Mouse (Mus musculus) liver, embryonic 14.5 days (tissue): ENCODE measurements at regions not wholly inside any gene's neighbourhood (a gene's known extent, or its start where the extent isn't known, plus 50 kb on each side); places are given as distances from the start of the nearest gene placed in this dataset.

ENCODE experiments used
- ATAC-seq: fragments of 200-750 bp; cut with Nextera tagmentation; 2 replicates; pipeline ENCODE4 v1.8.0; 2017; ENCODE audit warnings: moderate number of reproducible peaks, mild to moderate bottlenecking, moderate library complexity; ENCODE audit not compliant: insufficient read depth
- DNase-seq, 3 experiments: peaks; one replicate each; pipeline ENCODE4 v3.0.0-alpha.2; 2012 to 2013; ENCODE audit warnings: low read depth in 3 of 3, low spot score in 3 of 3
- H3K27ac ChIP-seq: fragments of 300-500 bp; sonication (generic); 2 replicates; pipeline ENCODE4 v1.5.1; 2014; ENCODE audit warnings: moderate library complexity, mild to moderate bottlenecking, control low read depth, inconsistent platforms
- H3K27me3 ChIP-seq: fragments of 300-500 bp; sonication (generic); 2 replicates; pipeline ENCODE4 v1.6.1; 2014; ENCODE audit warnings: mild to moderate bottlenecking, low read length, moderate library complexity; ENCODE audit not compliant: control insufficient read depth, insufficient read depth
- H3K36me3 ChIP-seq: fragments of 300-500 bp; sonication (generic); replicated peaks from 2 replicates; pipeline ENCODE4 v1.6.1; 2014; ENCODE audit warnings: low read depth; ENCODE audit not compliant: control insufficient read depth, insufficient read depth
- H3K4me1 ChIP-seq, 2 experiments: fragments of 200-500 bp in 1 of 2; fragments of 300-500 bp in 1 of 2; sonication (generic) in 1 of 2; replicated peaks; 2 replicates each; pipeline ENCODE4 v1.6.1; 2012 to 2014; ENCODE audit warnings: antibody characterized with exemption in 1 of 2, inconsistent platforms in 1 of 2, low read length in 1 of 2; ENCODE audit not compliant: control insufficient read depth in 2 of 2, insufficient read depth in 2 of 2
- H3K4me2 ChIP-seq: fragments of 300-500 bp; sonication (generic); 2 replicates; pipeline ENCODE4 v1.6.1; 2014; ENCODE audit warnings: low read depth, mild to moderate bottlenecking, control low read depth, moderate library complexity
- H3K4me3 ChIP-seq, 2 experiments: fragments of 200-500 bp in 1 of 2; fragments of 300-500 bp in 1 of 2; sonication (generic) in 1 of 2; 2 replicates each; pipeline ENCODE4 v1.5.1; 2012 to 2014; ENCODE audit warnings: low read depth in 2 of 2, low read length in 2 of 2, mild to moderate bottlenecking in 2 of 2, control low read depth in 1 of 2, inconsistent platforms in 1 of 2, moderate library complexity in 1 of 2; ENCODE audit not compliant: insufficient read depth in 1 of 2
- H3K9ac ChIP-seq: fragments of 300-500 bp; sonication (generic); replicated peaks from 2 replicates; pipeline ENCODE4 v1.6.1; 2014; ENCODE audit warnings: mild to moderate bottlenecking, control low read depth, moderate library complexity
- H3K9me3 ChIP-seq: fragments of 300-500 bp; sonication (generic); 2 replicates; pipeline ENCODE4 v1.6.1; 2016; ENCODE audit warnings: low read length, mixed read lengths; ENCODE audit not compliant: control insufficient read depth
- CTCF ChIP-seq: IDR thresholded peaks from 2 replicates; pipeline ENCODE4 v1.5.1; 2016; ENCODE audit warnings: antibody characterized with exemption, low read depth, control low read depth
- EP300 ChIP-seq: IDR thresholded peaks from 2 replicates; pipeline ENCODE4 v1.6.1; 2016; ENCODE audit warnings: antibody characterized with exemption, low read depth
- WGBS: fragments of 180-500 bp; shearing (Covaris S2); extraction: QIAGEN DNeasy Blood & Tissue Kit; methylation state at CpG from one replicate; pipeline ENCODE4 v1.1.7; 2014; ENCODE audit not compliant: insufficient replicate concordance; 5-methylcytosine and 5-hydroxymethylcytosine counted together

GRCm38 (mm10) chr4:95284192-95284591 is 232.2 kb upstream of the Jun start:
- H3K4me1 ChIP-seq = peaks cover 0 to 3% of the 10 kb centered on the region in 2 experiments; a peak in 1 of 4 replicates
- H3K27me3 ChIP-seq = no peaks in the 10 kb centered on the region
- H3K9me3 ChIP-seq = no peaks in the 10 kb centered on the region
- H3K27ac ChIP-seq = no peak overlapping the region
- no peak overlapping the region for H3K4me2 ChIP-seq
- whole genome bisulfite sequencing = 21% methylated on average over 2 of the region's 2 CpGs
- no peak for ATAC-seq
- TF ChIP-seq EP300 (no peak), CTCF (no peak)
- H3K4me3 ChIP-seq = no peak overlapping the region
- no peak overlapping the region for H3K9ac ChIP-seq
- no peaks in the 10 kb centered on the region for H3K36me3 ChIP-seq
- no peak for DNase-seq

GRCm38 (mm10) chr4:95284696-95285095 is 232.7 kb upstream of the Jun start:
- peaks cover 0 to 3% of the 10 kb centered on the region in 2 experiments; a peak in 1 of 4 replicates for H3K4me1 ChIP-seq
- ATAC-seq = no peak
- H3K9me3 ChIP-seq = no peaks in the 10 kb centered on the region
- no peak overlapping the region for H3K4me2 ChIP-seq
- H3K9ac ChIP-seq = no peak overlapping the region
- no peaks in the 10 kb centered on the region for H3K36me3 ChIP-seq
- WGBS = 68% methylated on average over 1 of the region's 1 CpGs
- no peak for DNase-seq
- H3K4me3 ChIP-seq = no peak overlapping the region
- no peak for TF ChIP-seq EP300
- TF ChIP-seq CTCF = no peak
- H3K27ac ChIP-seq = no peak overlapping the region
- no peaks in the 10 kb centered on the region for H3K27me3 ChIP-seq

GRCm38 (mm10) chr4:95290321-95290720 is 238.3 kb upstream of the Jun start:
- 41% methylated on average over 4 of the region's 4 CpGs for WGBS
- H3K4me1 ChIP-seq = no peaks in the 10 kb centered on the region
- no peak overlapping the region for H3K9ac ChIP-seq
- H3K36me3 ChIP-seq = no peaks in the 10 kb centered on the region
- H3K4me2 ChIP-seq = no peak overlapping the region
- DNase-seq (no peak), ATAC-seq (no peak)
- no peak overlapping the region for H3K27ac ChIP-seq
- no peaks in the 10 kb centered on the region for H3K27me3 ChIP-seq
- H3K4me3 ChIP-seq = no peak overlapping the region
- no peak for TF ChIP-seq CTCF
- TF ChIP-seq EP300 = no peak
- no peaks in the 10 kb centered on the region for H3K9me3 ChIP-seq

GRCm38 (mm10) chr4:95294110-95294509 is 242.1 kb upstream of the Jun start:
- DNase-seq (no peak), ATAC-seq (no peak)
- Histone ChIP-seq H3K27me3 (no peaks in the 10 kb centered on the region), H3K4me2 (no peak overlapping the region), H3K9ac (no peak overlapping the region), H3K4me3 (no peak overlapping the region), H3K4me1 (no peaks in the 10 kb centered on the region), H3K27ac (no peak overlapping the region), H3K9me3 (no peaks in the 10 kb centered on the region), H3K36me3 (no peaks in the 10 kb centered on the region)
- 37% methylated on average over 4 of the region's 4 CpGs for WGBS
- TF ChIP-seq CTCF (no peak), EP300 (no peak)

- TF ChIP-seq EP300 = no peak
- TF ChIP-seq CTCF = no peak
- H3K9me3 ChIP-seq = no peaks in the 10 kb centered on the region
- DNase-seq (no peak), ATAC-seq (no peak)
- H3K4me2 ChIP-seq = no peak overlapping the region
- H3K27me3 ChIP-seq = no peaks in the 10 kb centered on the region
- WGBS = 83% methylated on average over 2 of the region's 2 CpGs
- no peak overlapping the region for H3K4me3 ChIP-seq
- H3K36me3 ChIP-seq = no peaks in the 10 kb centered on the region
- no peak overlapping the region for H3K27ac ChIP-seq
- H3K4me1 ChIP-seq = no peaks in the 10 kb centered on the region
- H3K9ac ChIP-seq = no peak overlapping the region
These were observed 249.9 kb upstream of the Jun start for GRCm38 (mm10) chr4:95301907-95302306.

- no peak for DNase-seq
- H3K27ac ChIP-seq = no peak overlapping the region
- H3K4me3 ChIP-seq = no peak overlapping the region
- ATAC-seq = no peak
- 32% methylated on average over 2 of the region's 2 CpGs for WGBS
- TF ChIP-seq EP300 (no peak), CTCF (no peak)
- H3K9ac ChIP-seq = no peak overlapping the region
- H3K36me3 ChIP-seq = no peaks in the 10 kb centered on the region
- no peaks in the 10 kb centered on the region for H3K27me3 ChIP-seq
- no peak overlapping the region for H3K4me2 ChIP-seq
- no peaks in the 10 kb centered on the region for H3K4me1 ChIP-seq
- no peaks in the 10 kb centered on the region for H3K9me3 ChIP-seq
These were observed 251.3 kb upstream of the Jun start for GRCm38 (mm10) chr4:95303337-95303736.
